Mouse (Mus musculus): ENCODE data around the gene C2cd4a.

- TF ChIP-seq POLR2A (IDR thresholded peaks at IDR 0.05; ENCODE audit: borderline replicate concordance, low read depth, low read length), result no peak
- no peak for TF ChIP-seq CTCF (IDR thresholded peaks at IDR 0.05; ENCODE audit: low read depth, low read length)
Observed at GRCm38 (mm10) chr9:67807000-67807399, 25.1 kb downstream of the C2cd4a start.
